Mouse (Mus musculus): Measurements from ENCODE around the gene Ackr3. TPM values are rescaled to one million over a fixed set of nuclear protein-coding genes. Genes with fewer than 3 reads are reported as not detected.

Ackr3 gene
- total and polyA plus RNA-seq, 3 experiments, result 13.1 to 34.4 (median 23.1) TPM

GRCm38 (mm10) chr1:90189046-90189445, 14.7 kb upstream of the Ackr3 start:
- no peaks in the 10 kb centered on the region for H3K36me3 ChIP-seq (replicated peaks in 1 of 2; ENCODE audit: control insufficient read depth in 1 of 2, insufficient read depth in 1 of 2, low read length in 1 of 2)
- H3K4me3 ChIP-seq (replicated peaks in 1 of 3; ENCODE audit: low read depth in 2 of 3, low read length in 2 of 3, poor library complexity in 1 of 3), result no peak overlapping the region
- H3K4me2 ChIP-seq (ENCODE audit: insufficient read depth, low read depth, poor library complexity, severe bottlenecking), result no peak overlapping the region
- peaks cover 5% of the 10 kb centered on the region for H3K9me3 ChIP-seq (replicated peaks; ENCODE audit: low read length)
- peaks cover 8 to 41% of the 10 kb centered on the region in 2 experiments for H3K4me1 ChIP-seq (ENCODE audit: control insufficient read depth in 1 of 2, insufficient read depth in 2 of 2)
- H3K79me2 ChIP-seq (replicated peaks; ENCODE audit: control insufficient read depth, extremely low read depth, insufficient read depth, poor library complexity, severe bottlenecking), result no peaks in the 10 kb centered on the region
- H3K27me3 ChIP-seq (replicated peaks), result no peaks in the 10 kb centered on the region
- dilution Hi-C loops (cut with MboI; ENCODE audit: extremely low pct_ligation_motif_present, extremely low pct_unique_long_range_greater_than_20kb, low sequenced_read_pairs) (no loop called here), in situ Hi-C loops (cut with MboI; ENCODE audit: low pct_ligation_motif_present, low pct_unique_long_range_greater_than_20kb, low sequenced_read_pairs) (no loop called here)
- no peak overlapping the region for H3K27ac ChIP-seq (ENCODE audit: insufficient read depth, low read depth)
- no peak overlapping the region for H3K9ac ChIP-seq (ENCODE audit: insufficient read depth, low read depth)
- no peak for TF ChIP-seq NRF1 (IDR thresholded peaks at IDR 0.05; ENCODE audit: low read depth, low read length)
- no peak for TF ChIP-seq RCOR1 (conservative IDR thresholded peaks at IDR 0.05; ENCODE audit: low read depth, low read length)
- TF ChIP-seq MEF2A (IDR thresholded peaks at IDR 0.05; ENCODE audit: borderline replicate concordance, low read depth, low read length), result no peak
- no peak for TF ChIP-seq BHLHE40 (IDR thresholded peaks at IDR 0.05; ENCODE audit: low read depth, low read length)
- TF ChIP-seq SMC3 (IDR thresholded peaks at IDR 0.05; ENCODE audit: low read depth, low read length), result no peak
- TF ChIP-seq SIN3A (IDR thresholded peaks at IDR 0.05; ENCODE audit: low read length), result no peak
- no peak for TF ChIP-seq ZC3H11A (IDR thresholded peaks at IDR 0.05; ENCODE audit: low read depth, low read length)
- TF ChIP-seq HCFC1 (IDR thresholded peaks at IDR 0.05; ENCODE audit: low read depth, low read length), result no peak
- TF ChIP-seq ZNF384 (IDR thresholded peaks at IDR 0.05; ENCODE audit: low read depth, low read length), result no peak
- no peak for TF ChIP-seq MAZ (IDR thresholded peaks at IDR 0.05; ENCODE audit: low read depth, low read length)
- TF ChIP-seq IRF4 (IDR thresholded peaks at IDR 0.05; ENCODE audit: low read depth, low read length), result no peak
- TF ChIP-seq MAFK (IDR thresholded peaks at IDR 0.05; ENCODE audit: insufficient replicate concordance, low read length), result no peak
- no peak for TF ChIP-seq CHD2 (IDR thresholded peaks at IDR 0.05; ENCODE audit: low read length)
- no peak for TF ChIP-seq ZKSCAN1 (IDR thresholded peaks at IDR 0.05; ENCODE audit: borderline replicate concordance, low read depth, low read length)
- no peak for TF ChIP-seq JUND (conservative IDR thresholded peaks at IDR 0.05; ENCODE audit: low read depth, low read length)
- TF ChIP-seq KAT2A (IDR thresholded peaks at IDR 0.05; ENCODE audit: insufficient replicate concordance, low read length), result no peak
- no peak for TF ChIP-seq MAX (IDR thresholded peaks at IDR 0.05; ENCODE audit: low read length)
- TF ChIP-seq USF2 (conservative IDR thresholded peaks at IDR 0.05; ENCODE audit: low read depth, low read length), result no peak
- no peak for DNase-seq (ENCODE audit: extremely low read depth)

- DNase-seq (ENCODE audit: extremely low read depth), result no peak
- dilution Hi-C loops (cut with MboI; ENCODE audit: extremely low pct_ligation_motif_present, extremely low pct_unique_long_range_greater_than_20kb, low sequenced_read_pairs) (no loop called here), in situ Hi-C loops (cut with MboI; ENCODE audit: low pct_ligation_motif_present, low pct_unique_long_range_greater_than_20kb, low sequenced_read_pairs) (loop anchor here (5.0 to 10.0 kb wide), 3 partner anchors 36 to 394 kb away; no protein-coding TSS in a partner anchor)
- H3K27me3 ChIP-seq (replicated peaks), result no peaks in the 10 kb centered on the region
- H3K4me1 ChIP-seq (ENCODE audit: control insufficient read depth in 1 of 2, insufficient read depth in 2 of 2), result peaks cover 8 to 39% of the 10 kb centered on the region in 2 experiments; a peak in 3 of 4 replicates
- H3K4me2 ChIP-seq (ENCODE audit: insufficient read depth, low read depth, poor library complexity, severe bottlenecking), result no peak overlapping the region
- no peaks in the 10 kb centered on the region for H3K9me3 ChIP-seq (replicated peaks; ENCODE audit: low read length)
- TF ChIP-seq MEF2A (IDR thresholded peaks at IDR 0.05; ENCODE audit: borderline replicate concordance, low read depth, low read length), result no peak
- no peak overlapping the region for H3K9ac ChIP-seq (ENCODE audit: insufficient read depth, low read depth)
- H3K79me2 ChIP-seq (replicated peaks; ENCODE audit: control insufficient read depth, extremely low read depth, insufficient read depth, poor library complexity, severe bottlenecking), result peaks cover 15% of the 10 kb centered on the region
- no peak overlapping the region for H3K27ac ChIP-seq (ENCODE audit: insufficient read depth, low read depth)
- no peaks in the 10 kb centered on the region for H3K36me3 ChIP-seq (replicated peaks in 1 of 2; ENCODE audit: control insufficient read depth in 1 of 2, insufficient read depth in 1 of 2, low read length in 1 of 2)
- H3K4me3 ChIP-seq (replicated peaks in 1 of 3; ENCODE audit: low read depth in 2 of 3, low read length in 2 of 3, poor library complexity in 1 of 3), result no peak overlapping the region
Measured at GRCm38 (mm10) chr1:90201246-90201645, 2.5 kb upstream of the Ackr3 start.

Data from CH12.LX (cell line).